Mouse (Mus musculus): ENCODE results near the gene Trim7. TPM values are rescaled to one million over a fixed set of nuclear protein-coding genes. Genes with fewer than 3 reads are reported as not detected.

The Trim7 gene
- polyA plus RNA-seq, 1 experiment: not detected

DNA sequence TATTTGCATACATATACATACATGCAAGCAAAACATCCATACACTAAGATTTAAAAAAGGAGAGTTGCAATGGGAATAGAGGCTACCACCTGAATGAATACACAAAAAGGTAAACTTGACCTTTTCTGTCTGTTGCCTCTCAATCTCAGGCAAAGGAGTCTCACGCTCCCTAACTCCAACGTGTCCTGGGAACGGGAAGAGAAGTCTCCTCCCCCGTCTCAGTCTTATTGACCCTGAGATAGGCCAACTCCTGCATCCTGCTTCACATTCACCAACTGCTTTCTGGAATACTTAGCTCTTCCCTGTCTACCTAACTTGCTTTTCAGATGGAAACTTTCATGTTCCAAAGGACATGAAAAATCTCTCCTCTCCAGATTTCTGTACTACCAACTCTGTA is 16.5 kb upstream of the Trim7 start:
- peaks cover 28% of the 10 kb centered on the region for H3K4me1 ChIP-seq (ENCODE audit: control insufficient read depth)
- no peaks in the 10 kb centered on the region for H3K27me3 ChIP-seq (ENCODE audit: control insufficient read depth)
- H3K9me3 ChIP-seq (ENCODE audit: control insufficient read depth, low read length): no peaks in the 10 kb centered on the region
- H3K36me3 ChIP-seq (ENCODE audit: control insufficient read depth): peaks cover 93% of the 10 kb centered on the region
- H3K4me3 ChIP-seq (replicated peaks): no peak overlapping the region
- TF ChIP-seq GATA1 (IDR thresholded peaks at IDR 0.05; ENCODE audit: low read length) (no peak), TAL1 (IDR thresholded peaks at IDR 0.05; ENCODE audit: low read length) (no peak)

DNA sequence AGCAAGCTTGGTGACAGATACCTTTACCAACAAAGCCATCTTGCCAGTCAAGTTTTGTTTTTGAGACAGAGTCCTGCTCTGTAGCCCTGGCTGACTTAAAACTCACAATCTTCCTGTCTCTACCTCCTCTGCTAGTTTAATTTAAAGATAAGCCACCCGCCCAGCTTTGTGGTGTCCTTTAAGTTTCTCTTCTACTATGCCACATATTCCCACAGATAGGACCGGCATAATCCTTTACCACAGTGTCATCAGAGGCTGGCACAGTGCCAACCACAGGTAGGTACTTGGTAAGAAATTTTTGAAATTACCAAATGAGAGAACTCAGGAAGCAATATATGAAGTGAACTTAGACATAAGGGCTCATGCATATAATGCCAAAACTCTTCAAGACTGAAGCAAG is 15.8 kb upstream of the Trim7 start:
- TF ChIP-seq GATA1 (IDR thresholded peaks at IDR 0.05; ENCODE audit: low read length): no peak
- TF ChIP-seq TAL1 (IDR thresholded peaks at IDR 0.05; ENCODE audit: low read length): no peak
- H3K36me3 ChIP-seq (ENCODE audit: control insufficient read depth): peaks cover 93% of the 10 kb centered on the region
- peaks cover 33% of the 10 kb centered on the region for H3K4me1 ChIP-seq (ENCODE audit: control insufficient read depth)
- H3K9me3 ChIP-seq (ENCODE audit: control insufficient read depth, low read length): no peaks in the 10 kb centered on the region
- H3K27me3 ChIP-seq (ENCODE audit: control insufficient read depth): no peaks in the 10 kb centered on the region
- no peak overlapping the region for H3K4me3 ChIP-seq (replicated peaks)

DNA sequence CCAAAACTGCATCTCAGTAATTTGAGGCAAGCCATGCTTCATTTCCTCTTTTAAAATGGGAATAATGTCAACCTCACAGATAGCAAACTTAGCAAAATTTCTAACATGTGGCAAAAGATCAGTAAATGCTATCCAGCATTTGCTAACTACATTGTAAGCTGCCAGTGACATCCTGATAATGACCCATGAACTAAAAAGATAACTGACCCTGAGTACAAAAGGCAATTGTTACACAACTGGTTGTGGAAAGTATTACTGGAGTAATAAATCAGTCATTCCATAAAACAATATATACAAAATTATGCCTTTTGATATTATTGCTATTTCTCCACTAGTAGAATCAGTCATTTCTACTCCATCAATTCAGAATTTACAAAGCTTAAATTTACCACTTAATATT is 12.2 kb upstream of the Trim7 start:
- no peaks in the 10 kb centered on the region for H3K9me3 ChIP-seq (ENCODE audit: control insufficient read depth, low read length)
- TF ChIP-seq TAL1 (IDR thresholded peaks at IDR 0.05; ENCODE audit: low read length) (no peak), GATA1 (IDR thresholded peaks at IDR 0.05; ENCODE audit: low read length) (no peak)
- no peak overlapping the region for H3K4me3 ChIP-seq (replicated peaks)
- peaks cover 66% of the 10 kb centered on the region for H3K36me3 ChIP-seq (ENCODE audit: control insufficient read depth)
- H3K27me3 ChIP-seq (ENCODE audit: control insufficient read depth): no peaks in the 10 kb centered on the region
- H3K4me1 ChIP-seq (ENCODE audit: control insufficient read depth): peaks cover 50% of the 10 kb centered on the region

DNA sequence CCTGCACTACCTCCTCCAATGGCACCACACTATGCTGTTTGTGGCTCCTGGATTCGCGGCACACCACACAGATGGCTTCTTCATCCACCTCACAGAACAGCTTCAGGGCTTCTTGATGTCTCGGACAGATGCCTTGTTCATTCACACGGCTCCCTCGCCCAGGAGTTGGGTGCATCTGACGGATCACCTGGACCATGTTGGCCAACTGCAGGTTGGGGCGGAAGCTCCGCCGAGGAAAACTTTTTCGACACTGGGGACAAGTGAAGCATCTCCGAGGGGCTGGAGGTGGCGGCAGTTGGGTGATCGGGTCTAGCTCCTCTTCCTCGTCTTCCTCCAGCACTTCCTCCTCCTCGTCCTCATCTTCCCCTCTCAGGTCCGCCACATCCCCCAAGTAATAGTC is 10.1 kb upstream of the Trim7 start:
- Histone ChIP-seq H3K27me3 (ENCODE audit: control insufficient read depth) (no peaks in the 10 kb centered on the region), H3K4me1 (ENCODE audit: control insufficient read depth) (peaks cover 55% of the 10 kb centered on the region), H3K36me3 (ENCODE audit: control insufficient read depth) (peaks cover 45% of the 10 kb centered on the region), H3K4me3 (replicated peaks) (peak overlapping the region; percentile 87), H3K9me3 (ENCODE audit: control insufficient read depth, low read length) (no peaks in the 10 kb centered on the region)
- TF ChIP-seq TAL1 (IDR thresholded peaks at IDR 0.05; ENCODE audit: low read length) (no peak), GATA1 (IDR thresholded peaks at IDR 0.05; ENCODE audit: low read length) (no peak)

DNA sequence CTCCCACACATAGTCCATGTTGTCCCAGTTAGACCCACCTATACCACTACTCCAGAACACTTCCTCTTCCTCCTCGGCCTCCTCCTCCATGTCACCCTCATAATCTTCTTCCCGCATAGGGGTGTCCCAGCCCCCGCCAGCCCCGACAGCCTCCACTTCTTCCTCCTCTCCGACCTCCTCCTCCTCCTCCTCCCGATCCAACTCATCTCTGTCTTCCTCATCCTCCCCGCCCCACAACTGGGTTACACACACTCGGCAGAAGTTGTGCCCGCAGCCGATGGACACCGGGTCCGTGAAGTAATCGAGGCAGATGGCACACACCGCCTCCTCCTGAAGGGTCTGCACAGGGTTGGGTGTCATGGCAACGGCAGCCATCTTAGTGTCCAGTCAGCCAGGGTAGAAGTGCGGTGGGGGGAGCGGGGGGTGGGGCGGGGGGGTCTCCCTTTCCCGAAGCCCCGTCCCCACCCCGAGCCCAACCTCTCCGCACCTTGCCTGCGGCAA is 9.6 kb upstream of the Trim7 start:
- Histone ChIP-seq H3K9me3 (ENCODE audit: control insufficient read depth, low read length) (no peaks in the 10 kb centered on the region), H3K4me1 (ENCODE audit: control insufficient read depth) (peaks cover 59% of the 10 kb centered on the region), H3K4me3 (replicated peaks) (peak overlapping the region; percentile 87), H3K27me3 (ENCODE audit: control insufficient read depth) (no peaks in the 10 kb centered on the region), H3K36me3 (ENCODE audit: control insufficient read depth) (peaks cover 41% of the 10 kb centered on the region)
- TF ChIP-seq TAL1 (IDR thresholded peaks at IDR 0.05; ENCODE audit: low read length) (no peak), GATA1 (IDR thresholded peaks at IDR 0.05; ENCODE audit: low read length) (no peak)

DNA sequence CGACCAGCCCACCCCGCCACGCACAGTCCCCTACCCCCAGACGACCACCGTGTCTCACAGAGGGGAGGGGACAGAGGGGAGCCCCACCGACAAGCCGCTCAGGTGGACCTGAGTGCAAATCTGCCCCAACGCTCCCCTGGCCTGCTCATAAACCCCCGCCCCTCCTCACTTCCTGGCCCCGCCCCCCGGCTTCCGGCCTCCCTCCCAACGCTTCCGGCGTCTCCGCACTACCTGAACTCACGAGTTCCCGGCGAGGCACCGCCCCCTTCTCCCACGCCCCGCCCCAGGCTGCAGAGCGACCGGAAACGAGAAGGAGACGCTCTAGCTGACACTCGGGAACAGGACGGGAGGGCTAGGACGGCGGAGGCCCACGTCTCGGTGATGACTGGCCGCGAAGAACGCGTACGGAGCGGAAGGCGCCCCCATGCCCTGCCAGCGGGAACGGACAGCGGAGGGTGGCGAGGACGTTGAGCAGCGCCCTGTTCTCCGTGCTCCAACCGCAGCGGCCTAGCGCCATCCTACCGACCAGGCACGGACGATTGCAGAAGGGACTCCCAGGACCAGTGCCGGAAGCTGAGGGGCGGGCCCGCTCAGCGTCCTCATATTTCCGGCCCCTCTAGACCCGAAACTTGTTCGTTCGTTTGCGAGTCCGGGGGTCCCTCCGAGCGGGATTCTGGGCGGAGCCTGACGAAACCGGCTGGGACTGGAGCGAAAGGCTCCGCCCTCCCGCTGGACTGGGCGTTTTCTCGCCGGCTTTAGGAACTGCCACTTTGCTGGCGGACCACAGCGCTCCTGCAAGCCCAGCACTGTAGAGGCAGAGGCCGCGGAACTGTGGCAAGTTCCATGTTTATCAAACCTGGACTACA is 8.9 kb upstream of the Trim7 start, which contains the start of gene Trim41:
TSS of gene Trim41 (minus strand) at position 554 of the 866 bp plus-strand sequence.
- Histone ChIP-seq H3K9me3 (ENCODE audit: control insufficient read depth, low read length) (no peaks in the 10 kb centered on the region), H3K4me3 (replicated peaks) (peak within 1 kb of the TSS; percentile 87), H3K27me3 (ENCODE audit: control insufficient read depth) (no peaks in the 10 kb centered on the region), H3K36me3 (ENCODE audit: control insufficient read depth) (peaks cover 34% of the 10 kb centered on the region), H3K4me1 (ENCODE audit: control insufficient read depth) (peaks cover 59% of the 10 kb centered on the region)
- TF ChIP-seq TAL1 (IDR thresholded peaks at IDR 0.05; ENCODE audit: low read length) (no peak), GATA1 (IDR thresholded peaks at IDR 0.05; ENCODE audit: low read length) (no peak)

DNA sequence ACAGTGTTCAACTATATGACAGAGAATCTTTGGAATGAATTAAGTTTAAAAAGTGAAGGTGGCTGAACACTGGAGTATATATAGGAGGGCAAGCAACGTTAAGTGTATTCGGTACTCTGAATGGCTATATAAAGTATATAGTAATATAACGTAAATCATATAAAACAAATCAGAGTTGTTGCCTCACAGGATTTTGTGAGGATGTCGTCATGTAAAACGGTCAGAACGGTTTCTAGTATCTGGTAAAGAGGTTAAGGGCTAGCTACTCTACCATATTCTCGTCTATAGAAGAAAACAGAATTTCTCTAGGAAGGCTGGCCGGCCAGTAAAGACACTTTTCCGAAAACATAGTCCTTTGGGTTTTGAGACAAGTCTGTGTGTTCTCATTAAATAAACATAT is 8.1 kb upstream of the Trim7 start:
- Histone ChIP-seq H3K4me3 (replicated peaks) (peak overlapping the region; percentile 87), H3K9me3 (ENCODE audit: control insufficient read depth, low read length) (no peaks in the 10 kb centered on the region), H3K36me3 (ENCODE audit: control insufficient read depth) (peaks cover 27% of the 10 kb centered on the region), H3K27me3 (ENCODE audit: control insufficient read depth) (peaks cover 3% of the 10 kb centered on the region), H3K4me1 (ENCODE audit: control insufficient read depth) (peaks cover 63% of the 10 kb centered on the region)
- TF ChIP-seq GATA1 (IDR thresholded peaks at IDR 0.05; ENCODE audit: low read length): no peak
- no peak for TF ChIP-seq TAL1 (IDR thresholded peaks at IDR 0.05; ENCODE audit: low read length)

DNA sequence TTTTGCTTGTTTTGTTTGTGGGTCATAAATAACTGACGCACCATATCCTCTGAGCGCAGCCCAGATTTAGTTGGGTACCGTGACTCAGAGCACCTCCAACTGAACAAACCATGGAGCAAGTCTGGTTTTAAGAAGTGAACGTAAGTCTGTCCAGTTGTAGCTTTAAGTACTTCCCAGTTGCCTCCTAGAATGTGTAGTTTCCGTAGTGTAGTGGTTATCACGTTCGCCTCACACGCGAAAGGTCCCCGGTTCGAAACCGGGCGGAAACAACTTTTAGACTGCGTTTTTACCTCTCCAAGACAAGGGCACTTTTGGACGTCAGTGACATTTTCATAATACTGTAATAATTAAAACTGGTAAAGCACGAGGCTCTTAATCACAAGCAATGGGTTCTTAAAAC is 7.6 kb upstream of the Trim7 start:
- Histone ChIP-seq H3K27me3 (ENCODE audit: control insufficient read depth) (peaks cover 4% of the 10 kb centered on the region), H3K4me1 (ENCODE audit: control insufficient read depth) (peaks cover 67% of the 10 kb centered on the region), H3K9me3 (ENCODE audit: control insufficient read depth, low read length) (no peaks in the 10 kb centered on the region), H3K36me3 (ENCODE audit: control insufficient read depth) (peaks cover 22% of the 10 kb centered on the region), H3K4me3 (replicated peaks) (peak overlapping the region; percentile 87)
- no peak for TF ChIP-seq TAL1 (IDR thresholded peaks at IDR 0.05; ENCODE audit: low read length)
- TF ChIP-seq GATA1 (IDR thresholded peaks at IDR 0.05; ENCODE audit: low read length): no peak

DNA sequence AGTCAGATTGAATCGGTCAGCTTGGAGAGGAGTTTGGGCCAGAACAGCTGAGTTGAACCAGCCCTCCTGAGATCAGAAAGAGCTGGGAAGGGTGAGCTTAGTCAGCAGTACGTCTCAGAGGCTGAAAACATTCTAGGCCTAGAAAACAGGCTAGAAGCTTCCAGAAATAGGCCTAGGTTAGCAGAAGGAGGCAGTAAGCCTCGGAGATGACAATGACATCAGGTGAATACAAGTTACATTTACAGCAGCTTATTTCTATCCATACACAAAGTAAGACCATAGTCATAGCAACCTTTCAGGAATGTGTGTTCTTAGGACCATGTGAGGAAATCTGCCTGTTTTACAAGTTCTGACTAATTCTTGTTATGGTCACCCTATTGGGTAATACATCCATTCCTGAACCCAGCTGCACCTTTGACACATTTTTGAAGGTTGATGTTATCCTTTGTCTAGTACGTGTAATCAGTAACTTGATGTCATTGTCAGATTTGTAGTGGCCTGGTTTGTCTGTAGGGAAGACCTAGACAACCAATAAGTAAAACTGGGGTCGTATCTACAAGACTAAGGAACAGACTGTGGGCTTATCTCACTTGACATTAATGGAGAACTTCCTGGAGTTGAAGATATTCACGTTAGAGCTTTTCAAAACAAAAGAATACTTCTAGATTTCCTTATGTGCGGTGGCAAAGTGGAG is 6.2 kb upstream of the Trim7 start:
- Histone ChIP-seq H3K4me3 (replicated peaks) (no peak overlapping the region), H3K4me1 (ENCODE audit: control insufficient read depth) (peaks cover 65% of the 10 kb centered on the region), H3K9me3 (ENCODE audit: control insufficient read depth, low read length) (no peaks in the 10 kb centered on the region), H3K36me3 (ENCODE audit: control insufficient read depth) (peaks cover 13% of the 10 kb centered on the region), H3K27me3 (ENCODE audit: control insufficient read depth) (peaks cover 18% of the 10 kb centered on the region)
- TF ChIP-seq GATA1 (IDR thresholded peaks at IDR 0.05; ENCODE audit: low read length): no peak
- no peak for TF ChIP-seq TAL1 (IDR thresholded peaks at IDR 0.05; ENCODE audit: low read length)

Measured in erythroblast, embryonic 14.5 days (primary cell).